Mouse (Mus musculus) C2C12 (cell line): ENCODE measurements around the gene Vmn1r219.

Experiments used
- CEBPB ChIP-seq: IDR thresholded peaks from one replicate; pipeline ENCODE4 v1.6.1; 2011; ENCODE audit warnings: low read depth, mild to moderate bottlenecking, control low read depth, moderate library complexity
- CTCF ChIP-seq: IDR thresholded peaks from one replicate; pipeline ENCODE4 v1.5.1; 2011; ENCODE audit not compliant: control insufficient read depth, insufficient read depth, insufficient read length
- FOSL1 ChIP-seq: IDR thresholded peaks from one replicate; pipeline ENCODE4 v1.8.0; 2011; ENCODE audit warnings: mild to moderate bottlenecking, low read length; ENCODE audit not compliant: poor library complexity, insufficient read depth, severe bottlenecking
- MAX ChIP-seq: IDR thresholded peaks from one replicate; pipeline ENCODE4 v1.6.1; 2011; ENCODE audit warnings: mild to moderate bottlenecking, control low read depth
- MYOD1 ChIP-seq: IDR thresholded peaks from one replicate; pipeline ENCODE4 v1.6.1; 2011; ENCODE audit warnings: low read depth; ENCODE audit not compliant: control insufficient read depth, insufficient read length
- MYOG ChIP-seq: IDR thresholded peaks from one replicate; pipeline ENCODE4 v1.6.1; 2011; ENCODE audit not compliant: control insufficient read depth, insufficient read length; ENCODE audit errors: extremely low read depth
- USF1 ChIP-seq: IDR thresholded peaks from one replicate; pipeline ENCODE4 v1.6.1; 2011; ENCODE audit warnings: low read depth, mild to moderate bottlenecking, control low read depth, moderate library complexity

GRCm38 (mm10) chr13:23187875-23188274, 28.8 kb downstream of the Vmn1r219 start, which contains the start of gene Vmn1r220:
- TF ChIP-seq CTCF: no peak
- TF ChIP-seq MYOG: no peak
- no peak for TF ChIP-seq USF1
- TF ChIP-seq MAX: no peak
- no peak for TF ChIP-seq CEBPB
- TF ChIP-seq FOSL1: no peak
- TF ChIP-seq MYOD1: no peak
